Mouse (Mus musculus): ENCODE measurements around the gene Fzr1. TPM values are rescaled to one million over a fixed set of nuclear protein-coding genes. Genes with fewer than 3 reads are reported as not detected.

Fzr1 gene
- polyA plus RNA-seq, 1 experiment: 61.6 TPM

DNA sequence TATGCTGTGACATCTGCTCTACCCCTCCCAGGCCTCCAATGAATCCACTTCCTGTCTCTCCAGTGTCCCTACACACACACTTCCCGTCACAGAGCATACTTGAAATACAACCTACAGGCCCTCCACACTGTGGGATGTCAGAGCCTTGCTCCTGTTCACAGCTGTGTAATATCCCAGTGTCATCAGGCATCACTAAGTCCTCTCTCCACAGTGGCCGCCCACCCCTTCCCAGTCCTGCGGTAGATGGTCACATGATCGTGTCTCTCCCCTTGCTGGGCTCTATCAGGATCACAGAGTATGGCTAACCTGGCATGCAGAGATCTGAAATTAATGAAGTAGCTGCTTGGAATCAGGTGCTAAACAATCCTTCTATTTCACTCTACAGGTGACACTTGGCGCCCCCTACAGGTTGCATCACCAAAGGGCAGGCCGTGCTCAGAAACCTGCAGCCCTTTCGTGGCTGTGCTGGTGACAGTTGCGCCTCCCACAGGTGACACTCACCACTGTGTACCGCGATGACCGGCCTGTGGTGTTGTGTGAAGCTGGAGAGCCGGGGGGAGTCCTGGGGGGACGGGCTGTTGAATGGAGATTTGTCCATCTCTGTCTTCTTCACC, 27.4 kb upstream of the Fzr1 start:
- H3K4me3 ChIP-seq (ENCODE audit: insufficient read depth, poor library complexity, severe bottlenecking): no peak overlapping the region

DNA sequence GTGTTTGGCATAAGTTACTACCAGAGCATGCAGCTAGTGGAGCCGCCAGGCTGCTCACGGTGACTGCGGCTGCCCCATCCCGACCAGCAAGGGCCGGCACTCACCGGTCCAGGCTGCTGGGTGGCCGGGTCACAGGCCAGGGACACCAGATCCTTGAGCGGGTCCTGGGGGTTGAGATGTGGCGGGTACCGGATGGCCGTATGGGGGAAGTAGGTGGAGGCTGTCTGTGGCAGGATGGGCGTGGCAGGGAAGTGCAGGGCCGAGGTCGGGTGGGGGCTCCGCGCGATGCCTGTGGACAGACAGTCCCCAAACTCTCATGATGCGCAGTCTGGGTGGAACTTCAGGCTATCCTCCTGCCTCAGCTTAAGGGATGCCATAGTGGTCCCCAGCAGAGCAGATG, 26.4 kb upstream of the Fzr1 start:
- no peak overlapping the region for H3K4me3 ChIP-seq (ENCODE audit: insufficient read depth, poor library complexity, severe bottlenecking)

More for the DNA sequence above, 27.4 kb upstream of the Fzr1 start:
- Histone ChIP-seq H3K79me3 (ENCODE audit: low read depth) (peaks cover 21% of the 10 kb centered on the region), H3K27me3 (ENCODE audit: control insufficient read depth, insufficient read depth, insufficient read length) (no peaks in the 10 kb centered on the region), H3ac (ENCODE audit: control insufficient read depth, insufficient read length, low read depth) (no peak overlapping the region), H3K36me3 (ENCODE audit: control insufficient read depth, insufficient read depth) (peaks cover 88% of the 10 kb centered on the region), H3K79me2 (ENCODE audit: control insufficient read depth, insufficient read depth) (peaks cover 57% of the 10 kb centered on the region)
- TF ChIP-seq FOSL1 (IDR thresholded peaks at IDR 0.05; ENCODE audit: insufficient read depth, low read length, poor library complexity, severe bottlenecking) (no peak), CTCF (IDR thresholded peaks at IDR 0.05; ENCODE audit: control insufficient read depth, insufficient read depth, insufficient read length) (peak; percentile 67)

DNA sequence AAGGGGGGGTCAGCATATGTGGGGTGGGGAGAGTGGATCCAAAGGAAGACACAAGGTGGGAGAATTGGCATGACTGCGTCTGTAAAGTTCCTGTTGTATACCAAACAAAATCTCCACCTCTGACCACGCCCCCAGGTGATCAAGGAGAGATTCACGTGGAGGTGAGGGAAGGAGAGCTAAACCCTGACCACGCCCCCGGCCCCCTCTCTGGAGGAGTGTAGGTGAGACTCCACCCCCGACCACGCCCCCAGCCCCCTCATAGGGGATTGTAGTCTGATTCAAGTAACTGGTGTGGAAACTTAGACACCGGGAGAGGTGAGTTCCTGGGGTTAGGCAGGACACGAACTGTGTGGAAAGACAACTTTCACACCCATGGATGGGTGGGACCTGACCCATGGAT, 25.8 kb upstream of the Fzr1 start:
- peaks cover 43% of the 10 kb centered on the region for H3K79me2 ChIP-seq (ENCODE audit: control insufficient read depth, insufficient read depth)
- peaks cover 20% of the 10 kb centered on the region for H3K79me3 ChIP-seq (ENCODE audit: low read depth)
- no peak overlapping the region for H3K4me3 ChIP-seq (ENCODE audit: insufficient read depth, poor library complexity, severe bottlenecking)
- peaks cover 90% of the 10 kb centered on the region for H3K36me3 ChIP-seq (ENCODE audit: control insufficient read depth, insufficient read depth)
- H3ac ChIP-seq (ENCODE audit: control insufficient read depth, insufficient read length, low read depth): no peak overlapping the region
- TF ChIP-seq MYOG (IDR thresholded peaks at IDR 0.05; ENCODE audit: control insufficient read depth, extremely low read depth, insufficient read length) (no peak), USF1 (IDR thresholded peaks at IDR 0.05; ENCODE audit: low read depth) (no peak), CEBPB (IDR thresholded peaks at IDR 0.05; ENCODE audit: low read depth) (no peak), FOSL1 (IDR thresholded peaks at IDR 0.05; ENCODE audit: insufficient read depth, low read length, poor library complexity, severe bottlenecking) (no peak), CTCF (IDR thresholded peaks at IDR 0.05; ENCODE audit: control insufficient read depth, insufficient read depth, insufficient read length) (no peak), MAX (IDR thresholded peaks at IDR 0.05) (no peak), MYOD1 (IDR thresholded peaks at IDR 0.05; ENCODE audit: control insufficient read depth, insufficient read length, low read depth) (no peak)
- H3K27me3 ChIP-seq (ENCODE audit: control insufficient read depth, insufficient read depth, insufficient read length): no peaks in the 10 kb centered on the region

More for the DNA sequence above, 26.4 kb upstream of the Fzr1 start:
- peaks cover 48% of the 10 kb centered on the region for H3K79me2 ChIP-seq (ENCODE audit: control insufficient read depth, insufficient read depth)
- H3K36me3 ChIP-seq (ENCODE audit: control insufficient read depth, insufficient read depth): peaks cover 88% of the 10 kb centered on the region
- H3ac ChIP-seq (ENCODE audit: control insufficient read depth, insufficient read length, low read depth): no peak overlapping the region
- TF ChIP-seq MAX (IDR thresholded peaks at IDR 0.05): no peak
- TF ChIP-seq USF1 (IDR thresholded peaks at IDR 0.05; ENCODE audit: low read depth): no peak
- TF ChIP-seq MYOG (IDR thresholded peaks at IDR 0.05; ENCODE audit: control insufficient read depth, extremely low read depth, insufficient read length): no peak
- TF ChIP-seq CTCF (IDR thresholded peaks at IDR 0.05; ENCODE audit: control insufficient read depth, insufficient read depth, insufficient read length): no peak
- TF ChIP-seq CEBPB (IDR thresholded peaks at IDR 0.05; ENCODE audit: low read depth): no peak
- TF ChIP-seq FOSL1 (IDR thresholded peaks at IDR 0.05; ENCODE audit: insufficient read depth, low read length, poor library complexity, severe bottlenecking): no peak
- TF ChIP-seq MYOD1 (IDR thresholded peaks at IDR 0.05; ENCODE audit: control insufficient read depth, insufficient read length, low read depth): no peak
- H3K79me3 ChIP-seq (ENCODE audit: low read depth): peaks cover 16% of the 10 kb centered on the region
- no peaks in the 10 kb centered on the region for H3K27me3 ChIP-seq (ENCODE audit: control insufficient read depth, insufficient read depth, insufficient read length)

DNA sequence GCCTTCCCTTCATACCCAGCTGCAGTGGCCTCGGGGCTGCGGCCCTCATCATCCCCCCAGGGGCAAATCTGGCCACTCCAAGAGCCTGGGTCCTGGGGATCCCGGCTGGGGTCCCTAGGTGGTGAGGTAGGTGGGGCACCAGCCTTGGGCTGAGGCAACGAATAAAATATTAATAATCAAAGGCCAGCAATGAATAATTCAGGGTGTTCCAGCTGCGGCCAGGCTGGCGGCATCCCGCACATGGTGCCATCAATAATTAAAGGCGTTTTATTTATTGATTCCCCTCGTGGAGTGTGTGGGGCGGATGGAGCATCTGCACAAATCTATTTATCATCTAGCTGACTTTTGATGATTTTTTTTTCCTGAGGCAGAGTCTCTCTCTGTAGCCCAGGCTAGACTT, 25.2 kb upstream of the Fzr1 start:
- H3ac ChIP-seq (ENCODE audit: control insufficient read depth, insufficient read length, low read depth): no peak overlapping the region
- H3K79me2 ChIP-seq (ENCODE audit: control insufficient read depth, insufficient read depth): peaks cover 43% of the 10 kb centered on the region
- H3K36me3 ChIP-seq (ENCODE audit: control insufficient read depth, insufficient read depth): peaks cover 93% of the 10 kb centered on the region
- H3K79me3 ChIP-seq (ENCODE audit: low read depth): peaks cover 20% of the 10 kb centered on the region
- TF ChIP-seq MAX (IDR thresholded peaks at IDR 0.05) (no peak), MYOG (IDR thresholded peaks at IDR 0.05; ENCODE audit: control insufficient read depth, extremely low read depth, insufficient read length) (no peak), USF1 (IDR thresholded peaks at IDR 0.05; ENCODE audit: low read depth) (no peak), MYOD1 (IDR thresholded peaks at IDR 0.05; ENCODE audit: control insufficient read depth, insufficient read length, low read depth) (no peak), FOSL1 (IDR thresholded peaks at IDR 0.05; ENCODE audit: insufficient read depth, low read length, poor library complexity, severe bottlenecking) (no peak), CEBPB (IDR thresholded peaks at IDR 0.05; ENCODE audit: low read depth) (no peak), CTCF (IDR thresholded peaks at IDR 0.05; ENCODE audit: control insufficient read depth, insufficient read depth, insufficient read length) (no peak)
- no peaks in the 10 kb centered on the region for H3K27me3 ChIP-seq (ENCODE audit: control insufficient read depth, insufficient read depth, insufficient read length)
- H3K4me3 ChIP-seq (ENCODE audit: insufficient read depth, poor library complexity, severe bottlenecking): no peak overlapping the region

DNA sequence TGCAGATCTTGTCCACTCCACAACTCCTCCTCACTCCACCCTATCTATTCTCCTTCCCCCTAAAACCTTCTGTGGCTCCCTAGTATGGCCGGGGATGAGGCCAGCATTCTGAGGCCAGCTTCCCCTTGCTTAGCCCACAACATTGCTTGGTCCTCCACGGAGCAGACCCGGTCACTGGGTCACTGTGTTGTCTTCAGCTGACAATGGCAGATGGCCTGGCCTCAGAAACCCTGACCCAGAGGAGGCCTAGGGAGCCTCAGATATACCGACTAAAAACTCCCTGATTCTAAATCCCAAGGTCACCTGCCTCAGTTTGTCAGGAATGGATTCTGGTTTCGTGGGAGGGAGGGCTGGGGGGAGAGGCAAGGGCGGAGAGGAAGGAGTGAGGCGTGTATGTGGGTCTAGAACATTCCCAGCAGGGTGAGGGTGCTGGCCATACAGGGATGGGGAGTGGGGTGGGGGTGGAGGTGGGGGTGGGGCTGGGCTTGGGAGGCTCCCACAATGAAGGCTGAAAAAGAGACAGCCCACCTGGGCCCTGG, 24.0 kb upstream of the Fzr1 start:
- peaks cover 41% of the 10 kb centered on the region for H3K79me2 ChIP-seq (ENCODE audit: control insufficient read depth, insufficient read depth)
- peaks cover 96% of the 10 kb centered on the region for H3K36me3 ChIP-seq (ENCODE audit: control insufficient read depth, insufficient read depth)
- H3ac ChIP-seq (ENCODE audit: control insufficient read depth, insufficient read length, low read depth): no peak overlapping the region
- H3K27me3 ChIP-seq (ENCODE audit: control insufficient read depth, insufficient read depth, insufficient read length): no peaks in the 10 kb centered on the region
- no peak overlapping the region for H3K4me3 ChIP-seq (ENCODE audit: insufficient read depth, poor library complexity, severe bottlenecking)
- TF ChIP-seq MYOG (IDR thresholded peaks at IDR 0.05; ENCODE audit: control insufficient read depth, extremely low read depth, insufficient read length) (no peak), CTCF (IDR thresholded peaks at IDR 0.05; ENCODE audit: control insufficient read depth, insufficient read depth, insufficient read length) (no peak), MYOD1 (IDR thresholded peaks at IDR 0.05; ENCODE audit: control insufficient read depth, insufficient read length, low read depth) (no peak), USF1 (IDR thresholded peaks at IDR 0.05; ENCODE audit: low read depth) (no peak), FOSL1 (IDR thresholded peaks at IDR 0.05; ENCODE audit: insufficient read depth, low read length, poor library complexity, severe bottlenecking) (no peak), MAX (IDR thresholded peaks at IDR 0.05) (no peak), CEBPB (IDR thresholded peaks at IDR 0.05; ENCODE audit: low read depth) (no peak)
- peaks cover 20% of the 10 kb centered on the region for H3K79me3 ChIP-seq (ENCODE audit: low read depth)

Data from C2C12 (cell line).